Mouse (Mus musculus) lung, embryonic 14.5 days (tissue): ENCODE results near the gene Abi3bp. TPM values are rescaled to one million over a fixed set of nuclear protein-coding genes. Genes with fewer than 3 reads are reported as not detected.

Source experiments
- ATAC-seq: fragments of 200-750 bp; cut with Nextera tagmentation; 2 replicates; pipeline ENCODE4 v1.8.0; 2017; ENCODE audit warnings: mild to moderate bottlenecking, moderate TSS enrichment, moderate library complexity; ENCODE audit not compliant: insufficient read depth
- DNase-seq: peaks from one replicate; pipeline ENCODE4 v3.0.0-alpha.2; 2015
- H3K27ac ChIP-seq: fragments of 300-500 bp; sonication (generic); 2 replicates; pipeline ENCODE4 v1.5.1; 2014; ENCODE audit warnings: low read depth, mild to moderate bottlenecking, moderate library complexity
- H3K27me3 ChIP-seq: fragments of 300-500 bp; sonication (generic); 2 replicates; pipeline ENCODE4 v1.6.1; 2014; ENCODE audit warnings: low read length, control low read depth; ENCODE audit not compliant: insufficient read depth
- H3K36me3 ChIP-seq: fragments of 300-500 bp; sonication (generic); 2 replicates; pipeline ENCODE4 v1.6.1; 2014; ENCODE audit warnings: control low read depth; ENCODE audit not compliant: insufficient read depth
- H3K4me1 ChIP-seq: fragments of 300-500 bp; sonication (generic); 2 replicates; pipeline ENCODE4 v1.6.1; 2014; ENCODE audit warnings: antibody characterized with exemption, control low read depth; ENCODE audit not compliant: insufficient read depth
- H3K4me2 ChIP-seq: fragments of 300-500 bp; sonication (generic); 2 replicates; pipeline ENCODE4 v1.6.1; 2014; ENCODE audit warnings: mild to moderate bottlenecking
- H3K4me3 ChIP-seq: fragments of 300-500 bp; sonication (generic); 2 replicates; pipeline ENCODE4 v1.5.1; 2014; ENCODE audit warnings: low read depth, low read length
- H3K9ac ChIP-seq: fragments of 300-500 bp; sonication (generic); 2 replicates; pipeline ENCODE4 v1.6.1; 2014
- H3K9me3 ChIP-seq: fragments of 300-500 bp; sonication (generic); 2 replicates; pipeline ENCODE4 v1.6.1; 2016; ENCODE audit warnings: low read depth, low read length, control low read depth
- CTCF ChIP-seq: IDR thresholded peaks from 2 replicates; pipeline ENCODE4 v1.5.1; 2016; ENCODE audit warnings: antibody characterized with exemption, low read depth
- WGBS: fragments of 180-500 bp; shearing (Covaris S2); extraction: QIAGEN DNeasy Blood & Tissue Kit; methylation state at CpG from one replicate; pipeline ENCODE4 v1.1.7; 2014; 5-methylcytosine and 5-hydroxymethylcytosine counted together
- polyA plus RNA-seq: library from polyadenylated mRNA; unstranded; fragments of >200 nt; fragmentation: Nextera tagmentation; extraction: Ambion mirVana; gene quantifications from 2 replicates; pipeline ENCODE4 v1.2.1, GENCODE M21; 2014

Gene Abi3bp
- polyA plus RNA-seq, 1 experiment from 2014 or later = 18.1 TPM

GRCm38 (mm10) chr16:56490861-56491260 is 13.2 kb downstream of the Abi3bp start:
- ATAC-seq (no peak), DNase-seq (no peak)
- no peak overlapping the region for H3K27ac ChIP-seq
- H3K4me3 ChIP-seq = no peak overlapping the region
- no peak for TF ChIP-seq CTCF
- no peaks in the 10 kb centered on the region for H3K36me3 ChIP-seq
- H3K9ac ChIP-seq = no peak overlapping the region
- 0 out of 2 replicates have a peak, but pooled peaks cover 6% of the 10 kb centered on the region for H3K4me1 ChIP-seq
- no peaks in the 10 kb centered on the region for H3K9me3 ChIP-seq
- H3K4me2 ChIP-seq = no peak overlapping the region
- no peaks in the 10 kb centered on the region for H3K27me3 ChIP-seq
- 56% methylated on average over 3 of the region's 3 CpGs for WGBS

- Histone ChIP-seq H3K4me3 (no peak overlapping the region), H3K9ac (no peak overlapping the region), H3K4me2 (no peak overlapping the region), H3K27ac (no peak overlapping the region), H3K9me3 (no peaks in the 10 kb centered on the region), H3K4me1 (no peaks in the 10 kb centered on the region), H3K27me3 (no peaks in the 10 kb centered on the region), H3K36me3 (no peaks in the 10 kb centered on the region)
- TF ChIP-seq CTCF = no peak
- ATAC-seq (0 out of 2 replicates have a peak, but pooled peaks have one; percentile 8), DNase-seq (peak; percentile 64)
- 53% methylated on average over 4 of the region's 4 CpGs for WGBS
Measured at GRCm38 (mm10) chr16:56495266-56495665, 17.6 kb downstream of the Abi3bp start.

- Histone ChIP-seq H3K27me3 (no peaks in the 10 kb centered on the region), H3K4me2 (no peak overlapping the region), H3K9ac (no peak overlapping the region), H3K27ac (no peak overlapping the region), H3K4me1 (no peaks in the 10 kb centered on the region), H3K9me3 (no peaks in the 10 kb centered on the region), H3K4me3 (no peak overlapping the region), H3K36me3 (no peaks in the 10 kb centered on the region)
- 42% methylated on average over 4 of the region's 4 CpGs for WGBS
- TF ChIP-seq CTCF = no peak
- DNase-seq (no peak), ATAC-seq (no peak)
Measured at GRCm38 (mm10) chr16:56496743-56497142, 19.1 kb downstream of the Abi3bp start.

GRCm38 (mm10) chr16:56498680-56499079 is 21.0 kb downstream of the Abi3bp start:
- ATAC-seq (no peak), DNase-seq (no peak)
- TF ChIP-seq CTCF = no peak
- no peak overlapping the region for H3K4me3 ChIP-seq
- H3K27ac ChIP-seq = no peak overlapping the region
- no peaks in the 10 kb centered on the region for H3K27me3 ChIP-seq
- H3K4me1 ChIP-seq = peaks cover 5% of the 10 kb centered on the region; the same call in 1 of the 2 replicates
- no peak overlapping the region for H3K4me2 ChIP-seq
- no peak overlapping the region for H3K9ac ChIP-seq
- H3K36me3 ChIP-seq = no peaks in the 10 kb centered on the region
- 28% methylated on average over 1 of the region's 1 CpGs for WGBS
- no peaks in the 10 kb centered on the region for H3K9me3 ChIP-seq

GRCm38 (mm10) chr16:56500441-56500840 is 22.8 kb downstream of the Abi3bp start:
- Histone ChIP-seq H3K4me1 (peaks cover 10% of the 10 kb centered on the region), H3K9ac (no peak overlapping the region), H3K27ac (no peak overlapping the region), H3K36me3 (no peaks in the 10 kb centered on the region), H3K4me3 (no peak overlapping the region), H3K4me2 (no peak overlapping the region), H3K27me3 (no peaks in the 10 kb centered on the region), H3K9me3 (no peaks in the 10 kb centered on the region)
- WGBS = 49% methylated on average over 3 of the region's 3 CpGs
- DNase-seq (no peak), ATAC-seq (no peak)
- peak; percentile 26; the same call in 1 of the 2 replicates for TF ChIP-seq CTCF

- Histone ChIP-seq H3K27me3 (no peaks in the 10 kb centered on the region), H3K27ac (no peak overlapping the region), H3K9me3 (no peaks in the 10 kb centered on the region), H3K36me3 (no peaks in the 10 kb centered on the region), H3K4me1 (peaks cover 10% of the 10 kb centered on the region), H3K4me3 (no peak overlapping the region), H3K9ac (no peak overlapping the region), H3K4me2 (no peak overlapping the region; the same call in 1 of the 2 replicates)
- TF ChIP-seq CTCF = no peak
- DNase-seq (peak; percentile 61), ATAC-seq (peak; percentile 63)
- WGBS = 43% methylated on average over 6 of the region's 6 CpGs
Measured at GRCm38 (mm10) chr16:56501101-56501500, 23.4 kb downstream of the Abi3bp start.

- 7% methylated on average over 2 of the region's 2 CpGs for WGBS
- no peak for TF ChIP-seq CTCF
- DNase-seq = peak; percentile 91
- Histone ChIP-seq H3K9me3 (no peaks in the 10 kb centered on the region), H3K4me1 (peaks cover 10% of the 10 kb centered on the region), H3K27ac (no peak overlapping the region), H3K27me3 (no peaks in the 10 kb centered on the region), H3K4me2 (no peak overlapping the region), H3K36me3 (no peaks in the 10 kb centered on the region), H3K4me3 (no peak overlapping the region), H3K9ac (no peak overlapping the region)
- ATAC-seq = peak; percentile 94
Measured at GRCm38 (mm10) chr16:56501513-56501912, 23.8 kb downstream of the Abi3bp start.

GRCm38 (mm10) chr16:56502134-56502533 is 24.5 kb downstream of the Abi3bp start:
- no peak overlapping the region for H3K4me3 ChIP-seq
- 82% methylated on average over 3 of the region's 3 CpGs for WGBS
- no peak for DNase-seq

More at GRCm38 (mm10) chr16:56502134-56502533, 24.5 kb downstream of the Abi3bp start:
- H3K4me1 ChIP-seq = peaks cover 10% of the 10 kb centered on the region
- no peak for TF ChIP-seq CTCF
- H3K27me3 ChIP-seq = no peaks in the 10 kb centered on the region
- H3K4me2 ChIP-seq = no peak overlapping the region
- no peak overlapping the region for H3K9ac ChIP-seq
- H3K9me3 ChIP-seq = no peaks in the 10 kb centered on the region
- H3K36me3 ChIP-seq = no peaks in the 10 kb centered on the region
- no peak for ATAC-seq
- H3K27ac ChIP-seq = no peak overlapping the region
